Mouse (Mus musculus) heart, embryonic 16.5 days (tissue): ENCODE data around the gene Slc30a2. TPM values are rescaled to one million over a fixed set of nuclear protein-coding genes. Genes with fewer than 3 reads are reported as not detected.

Source experiments
- ATAC-seq: fragments of 200-750 bp; cut with Nextera tagmentation; replicated peaks from 2 replicates; pipeline ENCODE4 v1.8.0; 2017; ENCODE audit warnings: moderate number of reproducible peaks; ENCODE audit not compliant: insufficient read depth, low FRiP score; ENCODE audit errors: extremely low read depth
- H3K27ac ChIP-seq: fragments of 300-500 bp; sonication (generic); 2 replicates; pipeline ENCODE4 v1.5.1; 2014; ENCODE audit warnings: mild to moderate bottlenecking, low read length, control low read depth, moderate library complexity
- H3K27me3 ChIP-seq: fragments of 300-500 bp; sonication (generic); 2 replicates; pipeline ENCODE4 v1.6.1; 2014; ENCODE audit warnings: low read length, mixed read lengths; ENCODE audit not compliant: control insufficient read depth, insufficient read depth
- H3K36me3 ChIP-seq: fragments of 300-500 bp; sonication (generic); 2 replicates; pipeline ENCODE4 v1.6.1; 2014; ENCODE audit not compliant: control insufficient read depth, insufficient read depth
- H3K4me1 ChIP-seq: fragments of 300-500 bp; sonication (generic); 2 replicates; pipeline ENCODE4 v1.6.1; 2014; ENCODE audit warnings: low read length, mixed read lengths; ENCODE audit not compliant: control insufficient read depth, insufficient read depth
- H3K4me2 ChIP-seq: fragments of 300-500 bp; sonication (generic); 2 replicates; pipeline ENCODE4 v1.6.1; 2014; ENCODE audit warnings: low read depth, mild to moderate bottlenecking, control low read depth, low read length
- H3K4me3 ChIP-seq: fragments of 300-500 bp; sonication (generic); 2 replicates; pipeline ENCODE4 v1.5.1; 2014; ENCODE audit warnings: mild to moderate bottlenecking, control low read depth, low read length
- H3K9ac ChIP-seq: fragments of 300-500 bp; sonication (generic); 2 replicates; pipeline ENCODE4 v1.6.1; 2014; ENCODE audit warnings: low read length, control low read depth
- H3K9me3 ChIP-seq: fragments of 300-500 bp; sonication (generic); replicated peaks from 2 replicates; pipeline ENCODE4 v1.6.1; 2016; ENCODE audit warnings: low read length; ENCODE audit not compliant: control insufficient read depth
- WGBS: fragments of 180-500 bp; shearing (Covaris S2); extraction: QIAGEN DNeasy Blood & Tissue Kit; methylation state at CpG from one replicate; pipeline ENCODE4 v1.1.7; 2014; 5-methylcytosine and 5-hydroxymethylcytosine counted together
- polyA plus RNA-seq: library from polyadenylated mRNA; unstranded; fragments of >200 nt; fragmentation: Nextera tagmentation; extraction: Ambion mirVana; gene quantifications from 2 replicates; pipeline ENCODE4 v1.2.1, GENCODE M21; 2015

The Slc30a2 gene
- polyA plus RNA-seq, 1 experiment from 2014 or later, result 0.42 TPM

GRCm38 (mm10) chr4:134359649-134360048, 16.7 kb downstream of the Slc30a2 start:
- no peak overlapping the region for H3K4me3 ChIP-seq
- H3K36me3 ChIP-seq, result no peaks in the 10 kb centered on the region
- H3K9ac ChIP-seq, result no peak overlapping the region
- ATAC-seq, result no peak
- H3K27me3 ChIP-seq, result no peaks in the 10 kb centered on the region
- no peak overlapping the region for H3K4me2 ChIP-seq
- H3K9me3 ChIP-seq, result no peaks in the 10 kb centered on the region
- peaks cover 39% of the 10 kb centered on the region for H3K4me1 ChIP-seq
- no peak overlapping the region for H3K27ac ChIP-seq
- WGBS, result 85% methylated on average over 6 of the region's 6 CpGs

- no peaks in the 10 kb centered on the region for H3K9me3 ChIP-seq
- peaks cover 25% of the 10 kb centered on the region for H3K4me1 ChIP-seq
- H3K4me3 ChIP-seq, result no peak overlapping the region
- H3K27me3 ChIP-seq, result peaks cover 5% of the 10 kb centered on the region; the same call in 1 of the 2 replicates
- peak overlapping the region; percentile 63 for H3K27ac ChIP-seq
- H3K4me2 ChIP-seq, result no peak overlapping the region
- H3K9ac ChIP-seq, result no peak overlapping the region
- 0 out of 2 replicates have a peak, but pooled peaks have one; percentile 53 for ATAC-seq
- WGBS, result 24% methylated on average over 5 of the region's 5 CpGs
- no peaks in the 10 kb centered on the region for H3K36me3 ChIP-seq
Measured at GRCm38 (mm10) chr4:134361215-134361614, 18.2 kb downstream of the Slc30a2 start.

DNA sequence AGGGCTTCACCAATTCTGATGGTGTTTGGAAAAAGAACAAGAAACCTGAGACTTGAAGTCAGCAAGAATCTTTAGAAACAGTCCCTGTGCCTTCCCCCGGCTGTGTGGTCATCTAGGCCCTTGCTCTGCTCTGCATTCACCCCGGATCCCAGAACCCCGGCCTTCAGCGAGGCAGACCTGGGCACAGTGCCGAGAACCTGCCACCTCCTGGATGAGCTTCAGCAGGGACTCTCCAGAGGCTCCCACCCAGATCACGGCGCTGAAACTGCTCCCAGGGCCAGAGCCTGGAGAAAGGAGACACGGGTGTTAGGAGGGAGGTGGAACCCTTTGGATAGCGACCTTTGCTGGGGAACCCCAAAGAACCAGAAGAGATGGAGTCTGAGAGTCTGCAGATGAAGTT, 19.1 kb downstream of the Slc30a2 start:
- 43% methylated on average over 9 of the region's 9 CpGs for WGBS
- no peak overlapping the region for H3K4me2 ChIP-seq
- H3K36me3 ChIP-seq, result no peaks in the 10 kb centered on the region
- ATAC-seq, result 0 out of 2 replicates have a peak, but pooled peaks have one; percentile 15
- peaks cover 5% of the 10 kb centered on the region; the same call in 1 of the 2 replicates for H3K27me3 ChIP-seq
- no peaks in the 10 kb centered on the region for H3K9me3 ChIP-seq
- peaks cover 17% of the 10 kb centered on the region for H3K4me1 ChIP-seq
- 0 out of 2 replicates have a peak overlapping the region, but pooled peaks have one; percentile 24 for H3K27ac ChIP-seq
- no peak overlapping the region for H3K9ac ChIP-seq
- H3K4me3 ChIP-seq, result no peak overlapping the region

DNA sequence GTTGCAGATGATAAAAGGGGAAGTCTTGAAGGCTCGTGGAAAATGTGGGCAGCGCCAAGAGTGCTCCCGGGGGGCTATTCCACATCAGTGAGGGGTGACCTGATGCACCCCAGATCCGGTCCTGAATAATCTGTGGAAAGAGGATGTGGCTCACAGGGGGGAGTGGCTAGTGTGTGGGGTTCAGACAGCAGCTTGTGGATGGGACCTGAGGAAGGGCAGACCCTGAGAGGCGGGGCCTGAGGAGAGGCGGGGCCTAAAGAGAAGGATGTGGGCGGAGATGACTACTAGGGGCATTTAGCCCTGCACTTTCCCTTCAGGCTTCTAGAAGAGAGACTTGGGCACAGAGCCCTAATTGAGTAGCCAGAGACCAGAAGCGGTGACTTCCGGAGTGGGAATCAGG, 19.6 kb downstream of the Slc30a2 start:
- 0 out of 2 replicates have a peak overlapping the region, but pooled peaks have one; percentile 24 for H3K27ac ChIP-seq
- peak; percentile 23; the same call in 1 of the 2 replicates for ATAC-seq
- no peak overlapping the region for H3K4me3 ChIP-seq

DNA sequence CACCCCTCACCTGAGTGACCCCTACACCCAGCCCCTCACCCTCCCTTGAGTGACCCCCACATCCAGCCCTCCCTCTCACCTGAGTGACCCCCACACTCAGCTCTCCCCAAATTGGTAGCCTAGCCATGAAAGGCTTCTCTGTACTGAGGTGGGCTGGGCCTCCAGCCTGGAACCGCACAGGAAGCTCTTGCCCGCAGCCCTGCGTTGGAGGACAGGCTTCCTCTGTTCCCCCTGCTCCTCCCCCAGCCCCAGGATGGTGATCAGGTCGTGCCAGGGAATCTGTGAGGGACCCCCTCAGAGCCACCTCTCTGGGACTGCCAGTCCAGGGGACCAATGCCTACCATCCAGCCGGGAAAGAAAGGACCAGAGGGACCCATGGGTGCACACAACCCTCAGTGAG, 22.3 kb downstream of the Slc30a2 start:
- H3K9ac ChIP-seq, result no peak overlapping the region
- no peaks in the 10 kb centered on the region for H3K9me3 ChIP-seq
- WGBS, result 35% methylated on average over 5 of the region's 5 CpGs
- no peaks in the 10 kb centered on the region for H3K36me3 ChIP-seq
- no peak overlapping the region for H3K4me2 ChIP-seq
- peaks cover 16% of the 10 kb centered on the region for H3K4me1 ChIP-seq
- H3K4me3 ChIP-seq, result no peak overlapping the region
- H3K27ac ChIP-seq, result no peak overlapping the region
- ATAC-seq, result no peak
- H3K27me3 ChIP-seq, result peaks cover 6% of the 10 kb centered on the region

More for the DNA sequence above, 19.6 kb downstream of the Slc30a2 start:
- H3K9ac ChIP-seq, result no peak overlapping the region
- H3K27me3 ChIP-seq, result peaks cover 5% of the 10 kb centered on the region; the same call in 1 of the 2 replicates
- peak overlapping the region; percentile 16; the same call in 1 of the 2 replicates for H3K4me2 ChIP-seq
- H3K36me3 ChIP-seq, result no peaks in the 10 kb centered on the region
- peaks cover 16% of the 10 kb centered on the region for H3K4me1 ChIP-seq
- H3K9me3 ChIP-seq, result no peaks in the 10 kb centered on the region
- 31% methylated on average over 9 of the region's 9 CpGs for WGBS

- H3K9me3 ChIP-seq, result no peaks in the 10 kb centered on the region
- H3K27me3 ChIP-seq, result peaks cover 18% of the 10 kb centered on the region
- peak overlapping the region; percentile 62 for H3K4me3 ChIP-seq
- peak overlapping the region; percentile 60 for H3K9ac ChIP-seq
- no peak overlapping the region for H3K27ac ChIP-seq
- H3K4me2 ChIP-seq, result peak overlapping the region; percentile 93
- ATAC-seq, result 0 out of 2 replicates have a peak, but pooled peaks have one; percentile 20
- WGBS, result 2% methylated on average over 18 of the region's 18 CpGs
- H3K4me1 ChIP-seq, result peaks cover 17% of the 10 kb centered on the region
- H3K36me3 ChIP-seq, result no peaks in the 10 kb centered on the region
Measured at GRCm38 (mm10) chr4:134370649-134371221, 27.8 kb downstream of the Slc30a2 start.

GRCm38 (mm10) chr4:134371316-134371855, 28.4 kb downstream of the Slc30a2 start:
- WGBS, result 2% methylated on average over 17 of the region's 17 CpGs
- Histone ChIP-seq H3K4me1 (peaks cover 17% of the 10 kb centered on the region), H3K9ac (peak overlapping the region; percentile 60), H3K4me3 (peak overlapping the region; percentile 62), H3K9me3 (no peaks in the 10 kb centered on the region), H3K27ac (no peak overlapping the region), H3K4me2 (peak overlapping the region; percentile 93), H3K27me3 (peaks cover 18% of the 10 kb centered on the region), H3K36me3 (no peaks in the 10 kb centered on the region)
- ATAC-seq, result no peak

DNA sequence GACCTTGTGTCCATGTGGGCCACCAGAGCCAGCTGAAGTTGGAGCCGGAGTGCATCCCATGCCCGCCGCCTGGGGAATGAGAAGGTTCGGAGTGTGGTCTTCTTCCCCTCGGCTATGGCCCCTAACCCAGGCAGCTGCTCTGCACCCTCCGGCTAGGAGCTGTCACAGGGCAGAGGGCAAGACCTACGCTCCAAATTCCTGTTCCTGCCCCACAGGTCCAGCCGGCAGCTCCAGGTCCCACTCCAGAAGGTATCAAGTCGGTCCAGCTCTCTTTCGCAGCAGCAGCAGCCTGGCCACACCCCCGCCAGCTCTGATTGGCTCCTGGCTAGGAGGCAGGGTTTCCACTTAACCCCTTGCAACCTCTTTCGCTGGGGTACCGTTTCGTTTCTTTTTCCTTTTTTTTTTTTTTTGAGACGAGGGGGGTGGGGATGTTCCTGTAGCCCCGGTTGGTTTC, 29.3 kb downstream of the Slc30a2 start:
- Histone ChIP-seq H3K4me1 (peaks cover 17% of the 10 kb centered on the region), H3K4me3 (peak overlapping the region; percentile 62), H3K4me2 (peak overlapping the region; percentile 93), H3K27ac (no peak overlapping the region), H3K9me3 (no peaks in the 10 kb centered on the region), H3K36me3 (no peaks in the 10 kb centered on the region), H3K9ac (peak overlapping the region; percentile 66), H3K27me3 (peaks cover 18% of the 10 kb centered on the region)
- peak; percentile 56 for ATAC-seq
- under 1% methylated on average over 16 of the region's 16 CpGs for WGBS

DNA sequence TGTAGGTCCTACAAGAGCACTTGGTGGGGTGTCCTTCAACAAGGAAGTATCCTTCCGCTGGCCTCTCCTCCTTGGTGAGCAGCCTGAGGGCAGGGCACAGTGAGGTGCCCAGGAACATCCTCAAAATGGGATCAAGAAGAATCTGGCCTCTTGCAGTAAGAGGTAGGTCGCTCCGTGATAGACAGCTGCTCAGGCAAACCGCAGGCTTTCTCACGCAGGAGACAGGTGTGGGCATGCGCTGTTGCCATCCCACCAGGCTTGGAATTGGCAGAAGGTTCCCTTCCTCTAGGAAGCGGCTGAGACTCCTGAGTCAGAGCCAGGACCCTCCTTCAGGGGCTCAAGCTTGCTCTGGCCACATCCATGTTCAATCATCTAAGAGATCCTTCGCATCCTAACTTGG, 30.3 kb downstream of the Slc30a2 start:
- Histone ChIP-seq H3K36me3 (no peaks in the 10 kb centered on the region), H3K4me3 (no peak overlapping the region), H3K4me1 (peaks cover 17% of the 10 kb centered on the region), H3K9ac (no peak overlapping the region), H3K27me3 (peaks cover 18% of the 10 kb centered on the region), H3K9me3 (no peaks in the 10 kb centered on the region), H3K4me2 (no peak overlapping the region), H3K27ac (no peak overlapping the region)
- WGBS, result 83% methylated on average over 8 of the region's 8 CpGs
- ATAC-seq, result no peak
